Mouse (Mus musculus): Measurements from ENCODE around the gene Auh. TPM values are rescaled to one million over a fixed set of nuclear protein-coding genes. Genes with fewer than 3 reads are reported as not detected.

Auh gene
- total and polyA plus RNA-seq, 3 experiments: 14.7 to 19.5 TPM; not detected in 1

DNA sequence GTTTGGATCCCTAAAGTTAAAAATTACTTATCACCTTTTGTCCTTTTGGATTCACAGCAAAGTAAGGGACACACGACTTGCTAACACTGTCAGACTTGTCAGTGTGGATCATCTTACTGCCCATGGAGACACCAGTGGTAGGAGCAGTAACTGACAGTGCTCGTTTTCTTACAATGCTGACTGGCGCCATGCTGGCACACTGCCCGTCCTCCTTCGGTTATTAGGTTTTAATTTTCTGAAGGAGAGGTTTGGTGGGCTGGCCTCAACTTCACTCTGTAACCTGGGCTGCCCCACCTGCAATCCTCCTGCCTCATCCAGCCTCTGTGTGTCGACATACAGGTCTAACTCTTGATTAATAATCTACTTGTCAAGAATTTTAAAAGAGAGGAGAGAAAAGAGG is 31.7 kb downstream of the Auh start:
- Histone ChIP-seq H3K27ac (ENCODE audit: control insufficient read depth, low read depth, low read length) (no peak overlapping the region), H3K36me3 (ENCODE audit: control insufficient read depth in 1 of 2, insufficient read depth in 2 of 2, low read length in 2 of 2) (no peaks in the 10 kb centered on the region), H3K9me3 (replicated peaks; ENCODE audit: insufficient read depth, low read length) (no peaks in the 10 kb centered on the region), H3K79me2 (ENCODE audit: control insufficient read depth, insufficient read depth, low read length, poor library complexity) (no peaks in the 10 kb centered on the region), H3K9ac (ENCODE audit: control insufficient read depth, low read depth, low read length, poor library complexity, severe bottlenecking) (no peak overlapping the region), H3K4me3 (ENCODE audit: control insufficient read depth in 1 of 2, insufficient read depth in 1 of 2, low read depth in 2 of 2, low read length in 2 of 2) (no peak overlapping the region), H3K4me1 (ENCODE audit: control insufficient read depth in 1 of 2, insufficient read depth in 2 of 2, low read length in 2 of 2) (no peaks in the 10 kb centered on the region), H3K27me3 (ENCODE audit: control insufficient read depth in 1 of 2, insufficient read depth in 2 of 2, low read length in 2 of 2) (no peaks in the 10 kb centered on the region)
- no peak for TF ChIP-seq TAL1 (IDR thresholded peaks at IDR 0.05; ENCODE audit: low read length)
- no peak for TF ChIP-seq TCF12 (IDR thresholded peaks at IDR 0.05; ENCODE audit: low read depth, low read length)
- no peak for TF ChIP-seq ETS1 (IDR thresholded peaks at IDR 0.05; ENCODE audit: low read depth, low read length)
- TF ChIP-seq CHD2 (IDR thresholded peaks at IDR 0.05; ENCODE audit: low read length): no peak
- TF ChIP-seq RAD21 (IDR thresholded peaks at IDR 0.05; ENCODE audit: low read depth, low read length): no peak
- DNase-seq (ENCODE audit: low read depth, low spot score): no peak

DNA sequence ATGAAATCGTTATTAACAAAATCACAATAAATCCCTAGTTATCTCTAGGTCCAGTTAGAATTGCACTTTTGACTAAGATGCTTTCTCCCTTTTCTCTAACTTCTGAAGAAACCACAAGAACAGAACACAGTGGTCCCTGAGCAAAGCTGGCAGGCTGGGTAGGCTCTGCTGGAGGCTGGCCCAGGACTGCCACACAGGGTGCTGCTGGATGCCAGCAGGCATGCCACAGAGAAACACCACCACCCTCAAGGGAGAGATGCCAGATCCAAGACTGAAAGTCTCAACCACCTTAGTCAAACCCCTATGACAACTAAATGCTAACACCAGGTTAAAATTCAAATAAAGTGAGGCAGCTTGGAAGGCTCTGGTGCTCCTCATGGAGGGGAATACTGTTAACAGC is 36.7 kb downstream of the Auh start:
- Histone ChIP-seq H3K9me3 (replicated peaks; ENCODE audit: insufficient read depth, low read length) (no peaks in the 10 kb centered on the region), H3K36me3 (ENCODE audit: control insufficient read depth in 1 of 2, insufficient read depth in 2 of 2, low read length in 2 of 2) (peaks cover 0 to 4% of the 10 kb centered on the region in 2 experiments; a peak in 2 of 4 replicates)
- no peak for DNase-seq (ENCODE audit: low read depth, low spot score)

DNA sequence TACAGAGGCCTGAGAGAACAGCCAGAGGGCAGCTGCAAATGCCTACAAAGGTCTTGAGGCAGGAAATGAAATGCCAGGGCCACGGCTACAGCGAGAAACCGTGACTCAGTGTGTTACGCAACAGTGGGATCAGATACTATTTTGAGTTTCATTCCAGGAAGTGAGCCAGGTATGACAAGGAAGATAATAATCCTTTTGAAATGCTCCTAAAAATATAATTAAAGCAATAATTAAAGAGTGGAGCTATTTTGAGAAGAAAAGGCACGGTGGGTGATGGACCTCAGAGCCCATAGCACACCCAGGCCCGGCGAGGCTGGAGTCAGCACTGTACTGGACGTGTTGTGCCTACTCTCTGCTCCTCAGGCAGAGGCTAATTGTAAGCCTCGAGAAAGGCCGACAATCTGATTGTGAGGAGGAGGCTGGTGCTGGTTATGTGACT is 37.4 kb downstream of the Auh start:
- DNase-seq (ENCODE audit: low read depth, low spot score): peak; percentile 53
- TF ChIP-seq POLR2AphosphoS2 (IDR thresholded peaks at IDR 0.05; ENCODE audit: low read length) (no peak), EP300 (IDR thresholded peaks at IDR 0.05; ENCODE audit: low read depth in 1 of 2, low read length in 2 of 2) (peak in 1 of 2 experiments; percentile 44; a peak in 2 of 4 replicates), GATA1 (IDR thresholded peaks at IDR 0.05; ENCODE audit: low read depth, low read length) (peak; percentile 42; the same call in 1 of the 2 replicates)
- Histone ChIP-seq H3K9ac (ENCODE audit: control insufficient read depth, low read depth, low read length, poor library complexity, severe bottlenecking) (no peak overlapping the region), H3K27me3 (ENCODE audit: control insufficient read depth in 1 of 2, insufficient read depth in 2 of 2, low read length in 2 of 2) (no peaks in the 10 kb centered on the region), H3K9me3 (replicated peaks; ENCODE audit: insufficient read depth, low read length) (no peaks in the 10 kb centered on the region), H3K79me2 (ENCODE audit: control insufficient read depth, insufficient read depth, low read length, poor library complexity) (no peaks in the 10 kb centered on the region), H3K36me3 (ENCODE audit: control insufficient read depth in 1 of 2, insufficient read depth in 2 of 2, low read length in 2 of 2) (peaks cover 0 to 4% of the 10 kb centered on the region in 2 experiments; a peak in 2 of 4 replicates), H3K4me3 (ENCODE audit: control insufficient read depth in 1 of 2, insufficient read depth in 1 of 2, low read depth in 2 of 2, low read length in 2 of 2) (no peak overlapping the region), H3K27ac (ENCODE audit: control insufficient read depth, low read depth, low read length) (peak overlapping the region; percentile 13; the same call in 1 of the 2 replicates), H3K4me1 (ENCODE audit: control insufficient read depth in 1 of 2, insufficient read depth in 2 of 2, low read length in 2 of 2) (peaks cover 0 to 3% of the 10 kb centered on the region in 2 experiments; a peak in 1 of 4 replicates)

More for the DNA sequence above, 36.7 kb downstream of the Auh start:
- Histone ChIP-seq H3K4me1 (ENCODE audit: control insufficient read depth in 1 of 2, insufficient read depth in 2 of 2, low read length in 2 of 2) (peaks cover 0 to 3% of the 10 kb centered on the region in 2 experiments; a peak in 1 of 4 replicates), H3K27me3 (ENCODE audit: control insufficient read depth in 1 of 2, insufficient read depth in 2 of 2, low read length in 2 of 2) (no peaks in the 10 kb centered on the region), H3K4me3 (ENCODE audit: control insufficient read depth in 1 of 2, insufficient read depth in 1 of 2, low read depth in 2 of 2, low read length in 2 of 2) (no peak overlapping the region), H3K27ac (ENCODE audit: control insufficient read depth, low read depth, low read length) (no peak overlapping the region), H3K79me2 (ENCODE audit: control insufficient read depth, insufficient read depth, low read length, poor library complexity) (no peaks in the 10 kb centered on the region), H3K9ac (ENCODE audit: control insufficient read depth, low read depth, low read length, poor library complexity, severe bottlenecking) (no peak overlapping the region)
- no peak for TF ChIP-seq BHLHE40 (IDR thresholded peaks at IDR 0.05; ENCODE audit: borderline replicate concordance, low read depth, low read length)
- TF ChIP-seq NRF1 (IDR thresholded peaks at IDR 0.05; ENCODE audit: insufficient read depth, low read depth, low read length, poor library complexity, severe bottlenecking): no peak
